Mouse (Mus musculus): Measurements from ENCODE around the gene Rps21.

DNA sequence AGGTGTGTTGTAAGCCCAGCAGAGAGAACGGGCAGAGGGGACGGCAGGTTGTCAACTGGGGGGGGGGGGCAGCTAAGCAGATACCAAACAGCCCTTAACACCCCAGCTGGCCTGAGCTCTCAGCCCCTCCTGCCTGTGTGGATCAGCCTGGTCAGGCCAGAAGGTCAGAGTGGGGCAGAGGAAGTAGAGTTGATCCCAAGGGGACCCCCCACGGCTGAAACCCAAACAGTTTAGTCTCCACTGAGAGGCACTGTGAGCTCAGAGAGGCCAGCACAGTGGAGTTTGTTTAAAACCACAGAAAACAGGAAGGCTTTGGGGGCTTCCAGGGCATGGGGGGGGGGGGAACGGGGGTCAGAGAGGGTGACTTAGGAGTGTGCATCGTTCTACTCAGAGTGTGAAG, 40.3 kb upstream of the Rps21 start:
- TF ChIP-seq POLR2A (IDR thresholded peaks at IDR 0.05; ENCODE audit: extremely low read depth, insufficient read depth, low read length), result no peak
- no peak for TF ChIP-seq CTCF (IDR thresholded peaks at IDR 0.05; ENCODE audit: extremely low read depth, insufficient read depth, low read length)
